Mouse (Mus musculus): ENCODE data around the gene Rbm38. TPM values are rescaled to one million over a fixed set of nuclear protein-coding genes. Genes with fewer than 3 reads are reported as not detected.

Gene Rbm38
- polyA plus RNA-seq, 1 experiment from 2014 or later = 65.0 TPM

GRCm38 (mm10) chr2:173019322-173019721, 976 bp upstream of the Rbm38 start:
- Histone ChIP-seq H3K9ac (peak overlapping the region; percentile 36), H3K9me3 (no peaks in the 10 kb centered on the region), H3K4me1 (peaks cover 38% of the 10 kb centered on the region), H3K4me3 (replicated peaks) (peak overlapping the region; percentile 38), H3K27me3 (peaks cover 35% of the 10 kb centered on the region), H3K4me2 (peak overlapping the region; percentile 76), H3K27ac (no peak overlapping the region), H3K36me3 (replicated peaks) (peaks cover 29% of the 10 kb centered on the region)
- ATAC-seq (ENCODE audit: low FRiP score) = no peak
- WGBS = 11% methylated on average over 9 of the region's 9 CpGs

DNA sequence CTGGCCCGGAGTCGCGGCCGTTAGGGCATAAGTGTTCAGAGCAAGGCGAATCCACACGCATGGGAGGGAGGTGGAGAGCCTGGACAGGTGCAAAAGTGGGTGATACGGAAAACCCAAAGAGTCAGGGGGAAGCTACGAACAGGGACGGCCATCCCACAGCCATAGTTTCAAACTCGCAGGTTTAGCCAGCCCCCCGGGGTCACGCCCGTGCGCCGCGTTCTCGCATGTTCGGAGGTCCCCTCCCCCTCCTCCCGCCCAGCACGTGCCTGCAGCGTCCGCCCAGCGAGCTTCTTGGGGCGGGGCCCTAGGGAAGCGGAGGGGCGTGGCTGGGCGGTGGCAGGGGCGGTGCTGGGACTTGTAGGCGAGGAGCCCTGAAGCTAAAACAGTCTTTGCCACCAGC, 508 bp upstream of the Rbm38 start:
- peaks cover 35% of the 10 kb centered on the region for H3K27me3 ChIP-seq
- H3K4me3 ChIP-seq (replicated peaks) = peak overlapping the region; percentile 38
- H3K4me1 ChIP-seq = peaks cover 43% of the 10 kb centered on the region
- peaks cover 29% of the 10 kb centered on the region for H3K36me3 ChIP-seq (replicated peaks)
- H3K27ac ChIP-seq = no peak overlapping the region
- peak overlapping the region; percentile 76 for H3K4me2 ChIP-seq
- no peaks in the 10 kb centered on the region for H3K9me3 ChIP-seq
- 0% methylated on average over 29 of the region's 29 CpGs for WGBS
- H3K9ac ChIP-seq = peak overlapping the region; percentile 36
- ATAC-seq (ENCODE audit: low FRiP score) = peak; percentile 81

GRCm38 (mm10) chr2:173021633-173022055, 1.3 kb downstream of the Rbm38 start:
- Histone ChIP-seq H3K27me3 (peaks cover 35% of the 10 kb centered on the region), H3K36me3 (replicated peaks) (peaks cover 27% of the 10 kb centered on the region), H3K9me3 (no peaks in the 10 kb centered on the region), H3K4me3 (replicated peaks) (peak overlapping the region; percentile 77), H3K4me2 (peak overlapping the region; percentile 65), H3K9ac (peak overlapping the region; percentile 77), H3K4me1 (peaks cover 62% of the 10 kb centered on the region), H3K27ac (peak overlapping the region; percentile 67)
- peak; percentile 87 for ATAC-seq (ENCODE audit: low FRiP score)
- WGBS = 1% methylated on average over 32 of the region's 54 CpGs

DNA sequence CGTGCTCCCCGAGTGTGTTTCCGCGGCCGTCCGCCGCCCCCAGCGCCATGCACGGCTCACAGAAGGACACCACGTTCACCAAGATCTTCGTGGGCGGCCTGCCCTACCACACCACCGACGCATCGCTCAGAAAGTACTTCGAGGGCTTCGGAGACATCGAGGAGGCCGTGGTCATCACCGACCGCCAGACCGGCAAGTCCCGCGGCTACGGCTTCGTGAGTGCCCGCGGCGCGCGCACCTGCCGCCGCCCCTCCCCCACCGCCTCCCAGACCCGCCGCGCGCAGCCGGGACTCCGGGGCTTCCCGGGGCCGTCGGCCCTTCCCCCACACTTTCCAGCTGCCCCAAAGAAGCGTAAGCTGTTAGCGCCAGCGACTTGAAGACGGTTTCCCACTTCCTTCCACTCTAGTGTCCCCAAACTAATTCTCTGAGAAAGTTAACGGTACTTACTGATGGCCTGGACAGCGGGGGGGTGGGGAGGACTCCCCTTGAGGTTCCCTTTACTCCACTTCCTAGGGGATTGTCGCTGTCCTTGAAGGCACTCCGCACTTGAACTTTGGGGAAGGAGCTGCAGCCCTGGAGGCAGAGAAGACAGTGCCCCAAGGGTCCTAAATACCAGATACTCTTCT, 1.9 kb downstream of the Rbm38 start:
- Histone ChIP-seq H3K36me3 (replicated peaks) (peaks cover 32% of the 10 kb centered on the region), H3K27ac (peak overlapping the region; percentile 67), H3K4me1 (peaks cover 67% of the 10 kb centered on the region), H3K4me3 (replicated peaks) (peak overlapping the region; percentile 77), H3K4me2 (peak overlapping the region; percentile 65), H3K27me3 (peaks cover 35% of the 10 kb centered on the region), H3K9ac (peak overlapping the region; percentile 77), H3K9me3 (no peaks in the 10 kb centered on the region)
- peak; percentile 63 for ATAC-seq (ENCODE audit: low FRiP score)
- WGBS = 1% methylated on average over 49 of the region's 51 CpGs

DNA sequence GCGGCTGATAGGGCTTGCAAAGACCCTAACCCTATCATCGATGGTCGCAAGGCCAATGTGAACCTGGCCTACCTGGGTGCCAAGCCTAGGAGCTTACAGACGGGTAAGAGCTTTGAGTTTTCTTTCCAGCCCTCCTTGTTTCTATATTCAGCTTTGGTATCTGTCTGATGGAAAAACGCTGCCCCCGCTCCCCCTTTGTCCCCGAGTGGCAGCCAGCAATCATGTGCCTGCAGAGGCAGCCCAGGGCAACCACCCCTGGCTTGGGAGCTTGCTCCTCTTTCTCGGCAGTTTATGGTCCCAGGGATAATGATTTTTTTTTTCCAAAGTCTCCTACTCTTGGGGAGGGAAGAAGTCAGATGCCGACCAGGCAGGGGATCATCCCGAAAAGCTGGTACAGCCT, 2.5 kb downstream of the Rbm38 start:
- peaks cover 30% of the 10 kb centered on the region for H3K27me3 ChIP-seq
- no peak overlapping the region for H3K27ac ChIP-seq
- H3K9me3 ChIP-seq = no peaks in the 10 kb centered on the region
- H3K36me3 ChIP-seq (replicated peaks) = peaks cover 38% of the 10 kb centered on the region
- peak overlapping the region; percentile 65 for H3K4me2 ChIP-seq
- peak overlapping the region; percentile 77 for H3K9ac ChIP-seq
- 22% methylated on average over 10 of the region's 10 CpGs for WGBS
- H3K4me3 ChIP-seq (replicated peaks) = peak overlapping the region; percentile 77
- ATAC-seq (ENCODE audit: low FRiP score) = no peak
- H3K4me1 ChIP-seq = peaks cover 69% of the 10 kb centered on the region

- Histone ChIP-seq H3K27ac (no peak overlapping the region), H3K4me3 (replicated peaks) (peak overlapping the region; percentile 77), H3K9ac (peak overlapping the region; percentile 77), H3K9me3 (no peaks in the 10 kb centered on the region), H3K4me2 (peak overlapping the region; percentile 65), H3K27me3 (peaks cover 24% of the 10 kb centered on the region), H3K36me3 (replicated peaks) (peaks cover 43% of the 10 kb centered on the region), H3K4me1 (peaks cover 72% of the 10 kb centered on the region)
- WGBS = 86% methylated on average over 7 of the region's 7 CpGs
- no peak for ATAC-seq (ENCODE audit: low FRiP score)
These were observed 3.1 kb downstream of the Rbm38 start for GRCm38 (mm10) chr2:173023371-173023851.

DNA sequence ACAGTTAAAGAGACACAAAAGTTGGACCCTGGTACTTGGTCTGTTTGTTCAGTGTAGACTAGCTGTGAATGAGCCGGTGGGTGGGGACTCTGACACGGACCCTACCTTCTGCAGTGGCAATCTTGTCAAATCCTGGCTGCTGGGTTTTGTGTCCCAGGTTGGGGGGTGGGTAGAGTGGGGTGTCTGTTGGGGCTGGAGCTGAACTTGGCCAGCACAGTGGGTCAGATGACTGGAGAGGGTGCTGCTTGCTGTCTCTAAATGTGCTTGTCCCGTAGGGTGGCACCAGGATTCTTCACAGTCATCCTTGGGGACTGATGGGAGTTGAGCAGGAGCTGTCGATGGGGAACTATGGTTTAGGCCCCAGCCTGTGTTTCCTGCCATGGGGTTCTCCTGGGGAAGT, 3.7 kb downstream of the Rbm38 start:
- Histone ChIP-seq H3K9me3 (no peaks in the 10 kb centered on the region), H3K4me1 (peaks cover 69% of the 10 kb centered on the region), H3K9ac (peak overlapping the region; percentile 77; the same call in 1 of the 2 replicates), H3K4me3 (replicated peaks) (peak overlapping the region; percentile 77), H3K4me2 (peak overlapping the region; percentile 65), H3K27ac (no peak overlapping the region), H3K27me3 (peaks cover 19% of the 10 kb centered on the region), H3K36me3 (replicated peaks) (peaks cover 49% of the 10 kb centered on the region)
- 87% methylated on average over 4 of the region's 4 CpGs for WGBS
- ATAC-seq (ENCODE audit: low FRiP score) = no peak

DNA sequence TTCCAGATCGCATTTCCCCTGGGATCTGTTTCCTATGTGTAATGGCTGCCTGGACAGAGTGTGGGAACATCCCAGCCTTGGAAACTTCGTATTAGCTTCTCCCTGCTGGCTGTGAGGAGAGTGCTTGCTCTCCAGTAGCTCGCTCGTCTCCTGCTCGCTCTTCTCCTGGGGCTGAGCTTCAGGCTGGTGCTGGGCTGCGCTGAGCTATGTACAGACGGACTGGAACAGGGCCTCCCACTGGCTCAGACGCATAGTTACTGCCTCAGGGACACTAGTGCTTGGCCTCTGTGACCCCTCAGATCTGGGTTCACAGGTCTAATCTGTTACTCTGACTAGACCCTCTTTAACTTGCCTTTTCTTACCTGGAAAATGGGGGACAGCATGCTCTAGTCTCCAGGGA, 4.1 kb downstream of the Rbm38 start:
- Histone ChIP-seq H3K4me1 (peaks cover 65% of the 10 kb centered on the region), H3K9me3 (no peaks in the 10 kb centered on the region), H3K27me3 (peaks cover 15% of the 10 kb centered on the region), H3K9ac (peak overlapping the region; percentile 77), H3K4me2 (peak overlapping the region; percentile 65), H3K36me3 (replicated peaks) (peaks cover 53% of the 10 kb centered on the region), H3K27ac (no peak overlapping the region), H3K4me3 (replicated peaks) (peak overlapping the region; percentile 77)
- ATAC-seq (ENCODE audit: low FRiP score) = no peak
- 81% methylated on average over 8 of the region's 8 CpGs for WGBS

GRCm38 (mm10) chr2:173024938-173025337, 4.6 kb downstream of the Rbm38 start:
- Histone ChIP-seq H3K27me3 (peaks cover 12% of the 10 kb centered on the region), H3K9ac (no peak overlapping the region; the same call in 1 of the 2 replicates), H3K4me2 (peak overlapping the region; percentile 8; the same call in 1 of the 2 replicates), H3K36me3 (replicated peaks) (peaks cover 58% of the 10 kb centered on the region), H3K4me3 (replicated peaks) (peak overlapping the region; percentile 77; the same call in 1 of the 2 replicates), H3K4me1 (peaks cover 60% of the 10 kb centered on the region), H3K9me3 (no peaks in the 10 kb centered on the region), H3K27ac (no peak overlapping the region)
- whole genome bisulfite sequencing = 38% methylated on average over 4 of the region's 4 CpGs
- ATAC-seq (ENCODE audit: low FRiP score) = no peak

DNA sequence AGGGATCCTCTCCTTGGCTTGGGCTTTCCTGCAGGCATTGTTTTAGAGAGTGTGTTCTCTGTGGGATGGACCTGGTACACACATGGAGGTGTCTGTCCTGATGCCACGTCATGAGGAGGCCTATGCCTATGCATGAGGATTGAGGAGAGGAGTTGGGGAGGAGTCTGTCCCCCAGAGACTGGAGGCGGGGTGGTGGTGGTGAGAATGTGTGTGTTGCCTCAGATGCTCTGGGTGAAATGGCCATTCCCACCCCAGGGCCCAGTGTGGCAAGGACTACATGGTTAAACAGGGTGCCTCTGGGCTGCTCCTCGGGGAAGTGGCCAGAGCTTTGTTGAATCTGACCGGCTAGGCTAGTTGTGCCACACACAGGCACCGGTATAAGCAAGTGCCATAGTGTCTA, 6.0 kb downstream of the Rbm38 start:
- peaks cover under 1% of the 10 kb centered on the region for H3K27me3 ChIP-seq
- no peaks in the 10 kb centered on the region for H3K9me3 ChIP-seq
- ATAC-seq (ENCODE audit: low FRiP score) = no peak
- H3K4me3 ChIP-seq (replicated peaks) = no peak overlapping the region
- no peak overlapping the region; the same call in 1 of the 2 replicates for H3K4me2 ChIP-seq
- no peak overlapping the region for H3K27ac ChIP-seq
- H3K4me1 ChIP-seq = peaks cover 54% of the 10 kb centered on the region
- H3K9ac ChIP-seq = no peak overlapping the region; the same call in 1 of the 2 replicates
- WGBS = 83% methylated on average over 5 of the region's 5 CpGs
- H3K36me3 ChIP-seq (replicated peaks) = peaks cover 72% of the 10 kb centered on the region

DNA sequence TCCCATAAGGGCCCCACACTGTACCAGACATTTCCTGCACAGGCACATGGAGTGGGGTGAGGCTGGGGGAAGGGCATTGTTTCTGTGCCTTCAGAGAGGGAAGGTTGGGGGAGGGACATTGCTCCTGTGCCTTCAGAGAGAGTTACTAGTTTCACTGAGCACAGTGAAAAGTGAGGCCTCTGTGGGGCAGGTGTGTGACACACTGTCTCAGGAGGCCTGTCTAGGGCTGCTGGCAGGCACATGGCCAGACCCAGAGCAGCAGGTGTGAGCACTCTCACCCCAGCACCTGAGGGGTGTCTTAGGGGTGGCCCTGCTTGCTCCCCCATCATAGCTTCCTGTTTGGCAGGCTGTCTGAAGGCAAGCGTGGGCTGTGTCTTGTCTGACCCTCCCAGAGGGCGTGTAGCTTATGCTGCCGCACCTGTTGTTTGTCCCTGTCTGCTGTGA, 6.4 kb downstream of the Rbm38 start:
- peaks cover 76% of the 10 kb centered on the region for H3K36me3 ChIP-seq (replicated peaks)
- WGBS = 94% methylated on average over 3 of the region's 3 CpGs
- H3K4me2 ChIP-seq = no peak overlapping the region; the same call in 1 of the 2 replicates
- H3K4me1 ChIP-seq = peaks cover 54% of the 10 kb centered on the region
- no peak for ATAC-seq (ENCODE audit: low FRiP score)
- peak overlapping the region; percentile 27; the same call in 1 of the 2 replicates for H3K27ac ChIP-seq
- no peak overlapping the region for H3K4me3 ChIP-seq (replicated peaks)
- H3K9me3 ChIP-seq = no peaks in the 10 kb centered on the region
- H3K27me3 ChIP-seq = no peaks in the 10 kb centered on the region
- no peak overlapping the region; the same call in 1 of the 2 replicates for H3K9ac ChIP-seq

DNA sequence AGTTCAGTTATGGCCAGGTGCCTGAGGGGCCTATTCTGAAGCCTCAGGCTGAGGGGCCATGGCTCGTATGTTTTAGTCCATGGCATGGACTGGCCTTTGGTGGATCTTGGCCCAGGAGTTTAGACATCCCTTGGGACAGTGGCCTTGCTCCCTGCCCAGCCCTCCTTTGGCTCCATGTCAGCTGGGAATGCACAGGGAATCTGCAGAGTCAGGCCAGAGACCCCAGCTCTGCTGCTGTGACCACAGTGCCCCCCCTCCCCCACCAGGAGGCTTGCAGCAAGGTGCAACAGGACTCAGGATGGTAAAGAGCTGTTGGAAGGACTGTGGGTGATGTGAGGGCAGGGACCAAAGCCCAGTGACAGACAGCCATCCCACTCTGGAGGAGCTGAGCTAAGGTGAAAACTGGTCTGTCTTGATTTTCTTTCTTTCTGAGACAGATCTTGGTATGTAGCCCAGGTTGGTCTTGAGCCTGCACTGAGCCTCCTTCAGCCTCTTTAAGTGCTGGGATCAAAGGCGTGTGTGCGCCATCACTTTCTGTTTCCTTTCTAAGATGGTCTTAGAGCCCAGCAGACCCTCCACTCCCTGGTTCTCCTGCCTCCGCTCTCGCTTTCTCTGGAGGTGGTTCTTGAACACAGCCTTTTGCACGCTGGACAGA, 7.0 kb downstream of the Rbm38 start:
- H3K9me3 ChIP-seq = no peaks in the 10 kb centered on the region
- WGBS = 87% methylated on average over 6 of the region's 6 CpGs
- H3K36me3 ChIP-seq (replicated peaks) = peaks cover 82% of the 10 kb centered on the region
- H3K4me1 ChIP-seq = peaks cover 54% of the 10 kb centered on the region
- H3K27me3 ChIP-seq = no peaks in the 10 kb centered on the region
- no peak overlapping the region for H3K4me3 ChIP-seq (replicated peaks)
- ATAC-seq (ENCODE audit: low FRiP score) = no peak
- H3K4me2 ChIP-seq = no peak overlapping the region
- H3K9ac ChIP-seq = no peak overlapping the region
- H3K27ac ChIP-seq = peak overlapping the region; percentile 27; the same call in 1 of the 2 replicates

Data from forebrain, embryonic 12.5 days (tissue).